Mouse (Mus musculus): ENCODE measurements around the gene Fam98a. TPM values are rescaled to one million over a fixed set of nuclear protein-coding genes. Genes with fewer than 3 reads are reported as not detected.

Fam98a gene
- total and polyA plus RNA-seq, 2 experiments, result 7.6 to 11.8 TPM

DNA sequence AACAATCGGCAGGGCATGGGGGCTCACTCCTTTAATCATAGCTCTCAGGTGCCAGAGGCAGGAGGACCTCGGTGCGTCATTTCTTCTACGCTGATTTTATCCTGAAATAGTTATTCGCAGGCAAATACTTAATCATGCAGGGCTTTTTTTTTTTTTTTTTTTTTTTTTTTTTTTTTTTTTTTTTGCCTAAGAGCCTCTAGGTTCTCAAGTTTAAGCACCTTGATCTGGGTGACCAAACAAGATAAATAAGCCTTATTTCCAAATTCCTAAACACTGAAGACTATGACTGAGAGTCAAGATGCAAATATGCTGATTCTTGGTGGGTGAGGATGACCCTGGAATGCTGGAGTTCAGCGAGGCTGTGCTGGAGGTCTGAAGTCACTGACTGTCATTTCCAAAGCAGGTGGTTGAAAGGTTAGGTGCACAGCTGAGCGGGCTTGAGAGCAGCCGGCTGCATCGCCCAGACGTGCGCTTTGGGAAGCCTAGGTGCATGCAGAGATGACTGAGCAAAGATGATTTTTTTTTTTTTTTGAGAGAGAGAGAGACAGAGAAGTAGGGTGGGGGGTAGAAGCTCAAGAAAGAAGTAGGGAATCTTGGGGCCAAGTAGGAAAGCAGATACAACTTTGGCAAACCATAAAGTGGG lies 854 bp downstream of the Fam98a start:
- no peaks in the 10 kb centered on the region for H3K27me3 ChIP-seq (ENCODE audit: control insufficient read depth, insufficient read depth, low read length)
- WGBS, result 38% methylated on average over 11 of the region's 11 CpGs
- H3K4me3 ChIP-seq (ENCODE audit: insufficient read depth, low read depth, low read length), result peak overlapping the region; percentile 90
- H3K9ac ChIP-seq (ENCODE audit: low read depth, low read length), result peak overlapping the region; percentile 91
- no peak overlapping the region for H3K27ac ChIP-seq (replicated peaks; ENCODE audit: insufficient read depth, low read depth, low read length)
- H3K36me3 ChIP-seq (ENCODE audit: control insufficient read depth, insufficient read depth, low read length), result peaks cover 9% of the 10 kb centered on the region; the same call in 1 of the 2 replicates
- H3K79me2 ChIP-seq (ENCODE audit: control insufficient read depth, insufficient read depth, low read length), result peaks cover 20% of the 10 kb centered on the region; the same call in 1 of the 2 replicates
- TF ChIP-seq POLR2A (IDR thresholded peaks at IDR 0.05; ENCODE audit: extremely low read depth, insufficient read depth, low read length) (no peak), CTCF (IDR thresholded peaks at IDR 0.05; ENCODE audit: low read depth, low read length) (no peak)
- peaks cover 3% of the 10 kb centered on the region for H3K4me1 ChIP-seq (ENCODE audit: control insufficient read depth, insufficient read depth, low read length)
- no peak for DNase-seq (ENCODE audit: extremely low read depth, low read depth, low spot score)

DNA sequence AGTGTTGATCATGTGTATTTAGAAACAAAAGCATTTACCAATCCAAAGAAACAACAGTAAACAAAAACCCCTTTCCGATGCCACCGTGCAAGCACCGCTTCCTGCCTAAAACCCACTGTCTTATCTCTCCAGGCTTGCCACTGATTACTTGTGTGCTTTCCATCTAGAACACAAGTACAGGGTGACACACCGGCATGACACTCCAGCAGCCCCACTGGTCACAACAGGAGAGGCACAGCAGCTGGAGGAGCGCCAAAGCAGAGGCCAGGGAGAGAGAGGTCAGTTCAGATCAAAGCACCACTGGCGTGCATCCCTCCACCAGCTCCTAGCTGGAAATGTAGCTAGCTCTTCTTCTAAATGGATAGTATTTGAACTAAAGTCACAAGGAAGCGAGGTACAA lies 7.5 kb downstream of the Fam98a start:
- no peak overlapping the region for H3K4me3 ChIP-seq (ENCODE audit: insufficient read depth, low read depth, low read length)
- H3K27me3 ChIP-seq (ENCODE audit: control insufficient read depth, insufficient read depth, low read length), result no peaks in the 10 kb centered on the region
- H3K27ac ChIP-seq (replicated peaks; ENCODE audit: insufficient read depth, low read depth, low read length), result no peak overlapping the region
- H3K36me3 ChIP-seq (ENCODE audit: control insufficient read depth, insufficient read depth, low read length), result peaks cover 16% of the 10 kb centered on the region; the same call in 1 of the 2 replicates
- WGBS, result 31% methylated on average over 7 of the region's 7 CpGs
- no peak overlapping the region for H3K9ac ChIP-seq (ENCODE audit: low read depth, low read length)
- DNase-seq (ENCODE audit: extremely low read depth, low read depth, low spot score), result peak; percentile 31
- H3K79me2 ChIP-seq (ENCODE audit: control insufficient read depth, insufficient read depth, low read length), result peaks cover 6% of the 10 kb centered on the region; the same call in 1 of the 2 replicates
- no peak for TF ChIP-seq POLR2A (IDR thresholded peaks at IDR 0.05; ENCODE audit: extremely low read depth, insufficient read depth, low read length)
- TF ChIP-seq CTCF (IDR thresholded peaks at IDR 0.05; ENCODE audit: low read depth, low read length), result no peak
- H3K4me1 ChIP-seq (ENCODE audit: control insufficient read depth, insufficient read depth, low read length), result peaks cover 3% of the 10 kb centered on the region

DNA sequence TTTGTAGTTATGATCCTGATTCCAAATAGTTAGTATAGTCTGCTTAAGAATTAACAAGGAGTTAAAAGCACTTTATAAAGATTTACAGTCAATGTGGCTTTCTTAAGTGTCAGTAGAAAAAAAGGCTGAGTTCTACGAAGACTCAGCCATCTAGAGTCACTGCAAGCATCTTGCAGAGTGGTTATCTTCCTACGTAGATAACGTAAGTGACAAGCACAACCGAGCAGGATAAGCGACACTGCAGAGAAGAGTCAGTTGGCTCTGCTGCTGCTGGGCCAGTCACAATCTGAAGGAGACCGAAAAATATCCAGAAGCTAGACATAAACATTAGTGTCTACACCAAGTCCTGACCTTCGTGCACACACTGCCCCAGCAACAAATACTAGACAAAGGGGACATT lies 8.3 kb downstream of the Fam98a start:
- Histone ChIP-seq H3K27me3 (ENCODE audit: control insufficient read depth, insufficient read depth, low read length) (no peaks in the 10 kb centered on the region), H3K36me3 (ENCODE audit: control insufficient read depth, insufficient read depth, low read length) (peaks cover 20% of the 10 kb centered on the region; the same call in 1 of the 2 replicates), H3K27ac (replicated peaks; ENCODE audit: insufficient read depth, low read depth, low read length) (no peak overlapping the region), H3K9ac (ENCODE audit: low read depth, low read length) (no peak overlapping the region), H3K4me1 (ENCODE audit: control insufficient read depth, insufficient read depth, low read length) (peaks cover 6% of the 10 kb centered on the region), H3K79me2 (ENCODE audit: control insufficient read depth, insufficient read depth, low read length) (peaks cover 6% of the 10 kb centered on the region; the same call in 1 of the 2 replicates), H3K4me3 (ENCODE audit: insufficient read depth, low read depth, low read length) (no peak overlapping the region)
- no peak for DNase-seq (ENCODE audit: extremely low read depth, low read depth, low spot score)
- TF ChIP-seq CTCF (IDR thresholded peaks at IDR 0.05; ENCODE audit: low read depth, low read length) (no peak), POLR2A (IDR thresholded peaks at IDR 0.05; ENCODE audit: extremely low read depth, insufficient read depth, low read length) (no peak)
- WGBS, result 83% methylated on average over 7 of the region's 7 CpGs

DNA sequence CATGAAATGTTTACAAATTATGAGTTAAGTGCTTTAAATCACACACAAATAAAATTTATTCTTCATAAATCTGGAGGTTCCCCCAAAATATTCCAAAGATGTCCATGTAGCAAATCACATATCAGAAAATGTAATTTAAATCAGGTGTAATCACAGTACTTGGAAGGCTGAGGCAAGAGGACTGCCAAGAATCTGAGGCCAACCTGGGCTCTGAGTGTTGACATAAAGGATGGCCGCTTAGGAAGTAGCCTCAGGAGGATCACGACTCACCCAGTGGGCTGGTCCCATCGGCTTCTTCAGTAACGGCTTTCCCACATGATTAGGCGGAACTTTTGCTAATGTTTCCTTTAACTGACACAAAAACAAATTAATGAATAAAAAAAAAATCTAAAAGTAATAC lies 11.9 kb downstream of the Fam98a start:
- TF ChIP-seq CTCF (IDR thresholded peaks at IDR 0.05; ENCODE audit: low read depth, low read length) (no peak), POLR2A (IDR thresholded peaks at IDR 0.05; ENCODE audit: extremely low read depth, insufficient read depth, low read length) (no peak)
- H3K4me1 ChIP-seq (ENCODE audit: control insufficient read depth, insufficient read depth, low read length), result peaks cover 6% of the 10 kb centered on the region
- peaks cover 18% of the 10 kb centered on the region for H3K36me3 ChIP-seq (ENCODE audit: control insufficient read depth, insufficient read depth, low read length)
- no peaks in the 10 kb centered on the region for H3K27me3 ChIP-seq (ENCODE audit: control insufficient read depth, insufficient read depth, low read length)
- H3K9ac ChIP-seq (ENCODE audit: low read depth, low read length), result no peak overlapping the region
- H3K79me2 ChIP-seq (ENCODE audit: control insufficient read depth, insufficient read depth, low read length), result no peaks in the 10 kb centered on the region
- no peak overlapping the region for H3K4me3 ChIP-seq (ENCODE audit: insufficient read depth, low read depth, low read length)
- DNase-seq (ENCODE audit: extremely low read depth, low read depth, low spot score), result peak; percentile 53
- 29% methylated on average over 5 of the region's 5 CpGs for WGBS
- H3K27ac ChIP-seq (replicated peaks; ENCODE audit: insufficient read depth, low read depth, low read length), result no peak overlapping the region

DNA sequence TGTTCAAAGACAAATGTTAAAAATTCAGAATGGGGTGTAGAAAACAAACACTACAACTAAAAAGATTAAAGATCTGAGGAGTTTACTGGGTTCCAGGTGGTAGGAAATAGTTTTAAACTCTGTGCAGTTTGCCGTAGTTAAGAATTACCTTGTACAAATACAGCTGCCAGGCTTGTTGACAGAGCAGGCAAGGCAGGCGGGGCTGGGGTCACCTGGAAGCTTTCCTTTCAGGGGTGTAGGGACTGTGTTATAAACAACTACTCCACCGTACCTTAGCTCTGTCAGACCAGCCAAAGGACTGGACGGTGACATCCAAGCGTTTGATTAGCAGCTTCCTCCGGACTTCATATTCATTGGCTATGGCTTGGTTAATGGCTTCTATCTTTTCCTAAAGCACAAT lies 12.6 kb downstream of the Fam98a start:
- peaks cover 18% of the 10 kb centered on the region for H3K36me3 ChIP-seq (ENCODE audit: control insufficient read depth, insufficient read depth, low read length)
- no peak overlapping the region for H3K4me3 ChIP-seq (ENCODE audit: insufficient read depth, low read depth, low read length)
- H3K27ac ChIP-seq (replicated peaks; ENCODE audit: insufficient read depth, low read depth, low read length), result no peak overlapping the region
- H3K79me2 ChIP-seq (ENCODE audit: control insufficient read depth, insufficient read depth, low read length), result no peaks in the 10 kb centered on the region
- no peaks in the 10 kb centered on the region for H3K27me3 ChIP-seq (ENCODE audit: control insufficient read depth, insufficient read depth, low read length)
- no peak overlapping the region for H3K9ac ChIP-seq (ENCODE audit: low read depth, low read length)
- 26% methylated on average over 6 of the region's 6 CpGs for WGBS
- TF ChIP-seq POLR2A (IDR thresholded peaks at IDR 0.05; ENCODE audit: extremely low read depth, insufficient read depth, low read length) (no peak), CTCF (IDR thresholded peaks at IDR 0.05; ENCODE audit: low read depth, low read length) (no peak)
- DNase-seq (ENCODE audit: extremely low read depth, low read depth, low spot score), result peak; percentile 49
- H3K4me1 ChIP-seq (ENCODE audit: control insufficient read depth, insufficient read depth, low read length), result peaks cover 6% of the 10 kb centered on the region

DNA sequence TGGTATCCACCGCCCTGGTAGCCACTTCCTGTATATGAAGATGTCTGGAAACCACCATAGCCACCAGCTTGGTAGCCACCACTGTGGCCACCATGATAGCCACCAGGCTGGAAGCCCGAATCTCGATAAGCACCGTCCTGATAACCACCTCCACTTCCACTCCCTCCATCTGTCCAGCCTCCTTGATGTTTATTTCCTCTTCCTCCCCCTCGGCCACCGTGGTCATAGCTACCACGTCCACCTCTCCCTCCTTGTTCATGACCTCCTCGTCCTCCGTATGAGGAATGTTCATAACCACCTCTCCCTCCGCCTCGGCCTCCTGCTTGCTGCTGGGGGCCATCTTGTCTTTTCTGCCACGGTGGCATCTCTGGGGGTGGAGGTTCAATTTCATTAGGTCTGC lies 13.3 kb downstream of the Fam98a start:
- TF ChIP-seq CTCF (IDR thresholded peaks at IDR 0.05; ENCODE audit: low read depth, low read length) (no peak), POLR2A (IDR thresholded peaks at IDR 0.05; ENCODE audit: extremely low read depth, insufficient read depth, low read length) (no peak)
- Histone ChIP-seq H3K27me3 (ENCODE audit: control insufficient read depth, insufficient read depth, low read length) (no peaks in the 10 kb centered on the region), H3K4me1 (ENCODE audit: control insufficient read depth, insufficient read depth, low read length) (peaks cover 6% of the 10 kb centered on the region), H3K4me3 (ENCODE audit: insufficient read depth, low read depth, low read length) (no peak overlapping the region), H3K79me2 (ENCODE audit: control insufficient read depth, insufficient read depth, low read length) (no peaks in the 10 kb centered on the region), H3K27ac (replicated peaks; ENCODE audit: insufficient read depth, low read depth, low read length) (no peak overlapping the region), H3K9ac (ENCODE audit: low read depth, low read length) (no peak overlapping the region), H3K36me3 (ENCODE audit: control insufficient read depth, insufficient read depth, low read length) (peaks cover 17% of the 10 kb centered on the region)
- WGBS, result 85% methylated on average over 12 of the region's 12 CpGs
- DNase-seq (ENCODE audit: extremely low read depth, low read depth, low spot score), result no peak
